Mouse (Mus musculus): ENCODE measurements around the gene Pbx4.

DNA sequence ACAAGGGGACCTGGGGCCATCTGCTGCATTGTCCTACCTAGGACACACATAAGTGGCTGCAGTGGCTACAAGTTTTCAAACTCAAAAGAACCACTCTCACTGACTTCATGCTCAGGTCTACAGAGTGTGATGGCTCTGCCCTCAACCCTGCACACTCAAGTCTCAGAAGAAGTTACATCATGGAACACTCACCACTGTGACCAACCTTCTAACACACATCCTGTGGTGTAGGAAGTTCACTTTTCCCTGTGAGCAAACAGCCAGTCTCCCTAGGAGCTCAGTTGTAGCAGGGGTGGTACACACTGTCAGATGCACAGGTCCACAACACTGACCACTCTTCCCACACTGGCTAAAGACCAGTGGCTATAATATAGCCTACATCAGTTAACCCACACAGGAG lies 86.2 kb downstream of the Pbx4 start:
- TF ChIP-seq TAL1 (IDR thresholded peaks at IDR 0.05; ENCODE audit: low read length) (no peak), GATA1 (IDR thresholded peaks at IDR 0.05; ENCODE audit: low read length) (no peak)
